Comparison of ENCODE assay signal across 19 mouse cellular contexts in the genomic region with DNA sequence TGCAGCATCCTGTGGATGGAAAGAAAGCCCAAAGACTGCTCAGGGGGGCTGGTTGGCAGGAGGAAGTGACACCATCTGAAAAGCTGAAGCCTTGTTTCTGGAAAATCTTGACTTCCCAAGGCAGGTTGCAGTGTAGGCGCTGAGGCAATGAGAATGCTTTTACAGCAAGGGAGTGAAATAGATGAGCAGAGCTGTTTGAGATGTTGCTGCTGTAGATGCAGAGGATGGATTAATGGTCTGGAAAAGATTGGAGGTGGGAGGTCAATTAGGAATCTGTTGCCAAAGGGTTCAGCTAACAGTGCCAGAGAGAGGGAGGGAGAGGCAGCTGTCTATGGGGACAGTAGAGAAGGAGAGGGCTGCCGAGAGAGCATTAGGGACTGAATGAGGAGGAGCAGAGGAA. TPM values are rescaled to one million over a fixed set of nuclear protein-coding genes. Genes with fewer than 3 reads are reported as not detected.
A peak's percentile ranks its signal among the peaks of the same experiment; 100 is the strongest.
DNase-seq lines count a peak whose midpoint lies in the region; ATAC-seq and TF ChIP-seq lines count a peak whose summit lies in the region.
"Had no signal": no experiment of that assay in that cellular context is flagged by ENCODE, and none has a peak within 500 bp of the region (broad histone marks: within the 10 kb centered on the region; RNA-seq: fewer than 3 reads in every experiment).

No protein-coding gene starts in this region.

- in situ Hi-C loops in Patski (cut with MboI; ENCODE audit: low pct_unique_long_range_greater_than_20kb): no loop called here

- 0 out of 2 replicates have a peak, but pooled peaks cover 5% of the 10 kb centered on the region for H3K4me1 ChIP-seq in kidney, embryonic 16.5 days (ENCODE audit: insufficient read depth, low read length)
- H3K4me1 ChIP-seq in hindbrain, postnatal 0 days (ENCODE audit: insufficient read depth, low read length): peaks cover 5% of the 10 kb centered on the region; the same call in 1 of the 2 replicates
- H3K4me1 ChIP-seq: limb, embryonic 15.5 days had no signal

- H3K4me2 ChIP-seq in kidney, embryonic 16.5 days (replicated peaks; ENCODE audit: low read depth, low read length): no peak overlapping the region
- no peak overlapping the region for H3K4me2 ChIP-seq in hindbrain, postnatal 0 days (ENCODE audit: low read depth, low read length)
- H3K4me2 ChIP-seq: forebrain, embryonic 15.5 days; limb, embryonic 15.5 days; midbrain, embryonic 11.5 days had no signal

- POLR2A ChIA-PET in Patski (lab: Charles Lee): interaction anchor here (0.5 kb wide), 1 partner anchor 82 kb away, joined by 3 read pairs; no protein-coding TSS in a partner anchor

- H3K9ac ChIP-seq in kidney, embryonic 16.5 days (replicated peaks; ENCODE audit: low read length): no peak overlapping the region
- no peak overlapping the region for H3K9ac ChIP-seq in hindbrain, postnatal 0 days (replicated peaks; ENCODE audit: low read length)
- H3K9ac ChIP-seq: forebrain, embryonic 15.5 days; limb, embryonic 15.5 days had no signal

- no peaks in the 10 kb centered on the region for H3K9me3 ChIP-seq in kidney, embryonic 16.5 days (ENCODE audit: low read length)
- no peaks in the 10 kb centered on the region for H3K9me3 ChIP-seq in hindbrain, postnatal 0 days (ENCODE audit: low read length)
- H3K9me3 ChIP-seq: forebrain, embryonic 15.5 days; limb, embryonic 15.5 days had no signal

- H3K27me3 ChIP-seq in kidney, embryonic 16.5 days (ENCODE audit: insufficient read depth, low read length): no peaks in the 10 kb centered on the region; the same call in 1 of the 2 replicates
- no peaks in the 10 kb centered on the region for H3K27me3 ChIP-seq in Patski
- H3K27me3 ChIP-seq in hindbrain, postnatal 0 days (ENCODE audit: insufficient read depth, low read length): no peaks in the 10 kb centered on the region
- H3K27me3 ChIP-seq: forebrain, embryonic 15.5 days; limb, embryonic 15.5 days had no signal

- no peak overlapping the region for H3K4me3 ChIP-seq in kidney, embryonic 16.5 days (ENCODE audit: low read length)
- H3K4me3 ChIP-seq in hindbrain, postnatal 0 days (ENCODE audit: low read length): no peak overlapping the region
- H3K4me3 ChIP-seq: forebrain, embryonic 15.5 days; gastrocnemius, adult 2 months; heart, adult 2 months; limb, embryonic 15.5 days had no signal

- 33% methylated on average over 2 of the region's 2 CpGs for WGBS in kidney, embryonic 16.5 days
- 48% methylated on average over 2 of the region's 2 CpGs for WGBS in hindbrain, postnatal 0 days

- DNase-seq in kidney, postnatal 25 days: no peak
- no peak for DNase-seq in Patski (ENCODE audit: low read depth, low spot score)
- DNase-seq in brain, adult 2 months (ENCODE audit: low read depth, low spot score): peak; percentile 57
- peak; percentile 33 for DNase-seq in hindbrain, postnatal 0 days (ENCODE audit: low spot score)
- DNase-seq in adrenal gland, adult 8-10 months: no peak
- DNase-seq in right cerebral cortex, adult 2 months (ENCODE audit: low spot score in 2 of 2): no peak
- DNase-seq: cerebellum, postnatal 25 days; gastrocnemius, adult 2 months; heart, adult 2 months; kidney, adult 2 months; layer of hippocampus, adult 9-11 months; lung, adult 18-20 months; lung, postnatal 36 days; thymus, postnatal 4 days had no signal

- no peak overlapping the region for H3K27ac ChIP-seq in kidney, embryonic 16.5 days (ENCODE audit: low read length)
- H3K27ac ChIP-seq in hindbrain, postnatal 0 days: no peak overlapping the region
- H3K27ac ChIP-seq: forebrain, embryonic 15.5 days; gastrocnemius, adult 2 months; heart, adult 2 months; limb, embryonic 15.5 days had no signal

- TF ChIP-seq CTCF in Patski (IDR thresholded peaks at IDR 0.05): no peak
- no peak for TF ChIP-seq CTCF in hindbrain, postnatal 0 days (IDR thresholded peaks at IDR 0.05; ENCODE audit: low read depth)

- CTCF ChIA-PET in Patski (lab: Charles Lee): interaction anchor here (1.1 kb wide), 1 partner anchor 48 kb away, joined by 4 read pairs; no protein-coding TSS in a partner anchor

- no peaks in the 10 kb centered on the region for H3K36me3 ChIP-seq in kidney, embryonic 16.5 days (ENCODE audit: insufficient read depth, low read length)
- H3K36me3 ChIP-seq in hindbrain, postnatal 0 days (ENCODE audit: insufficient read depth, low read length): no peaks in the 10 kb centered on the region
- H3K36me3 ChIP-seq: forebrain, embryonic 15.5 days; limb, embryonic 15.5 days had no signal

- ATAC-seq in kidney, embryonic 16.5 days (ENCODE audit: low FRiP score, low TSS enrichment): peak; percentile 80
- peak; percentile 22 for ATAC-seq in Patski
- ATAC-seq in hindbrain, postnatal 0 days: peak; percentile 43; the same call in 1 of the 2 replicates
- no peak for ATAC-seq in activated CD4-positive, CD25-positive, alpha-beta regulatory T cell, adult 4 months
- ATAC-seq: forebrain, embryonic 15.5 days had no signal

RNA-seq across cellular contexts. Expression of a gene that starts 37.1 kb away (rescaled TPM):
- polyA plus RNA-seq in kidney, embryonic 16.5 days (2015; fragmentation: Nextera tagmentation; extraction: Ambion mirVana): 0.04 and 0.18 TPM in 2 replicates
- polyA plus RNA-seq in Patski (2021): 0.04 TPM
- total RNA-seq in hindbrain, postnatal 0 days (2014; rRNA removed): 2.0 and 2.7 TPM in 2 replicates
- polyA plus RNA-seq in hindbrain, postnatal 0 days (2015; fragmentation: Nextera tagmentation; extraction: Ambion mirVana): 2.5 and 3.1 TPM in 2 replicates
- 1 to 10 TPM in 3 of 4 experiments, under 1 TPM in 1; 0.38 to 1.4 (median 1.2) TPM for total RNA-seq in adrenal gland, adult 8-10 months (2022)
- polyA plus RNA-seq in activated CD4-positive, CD25-positive, alpha-beta regulatory T cell, adult 4 months (2017; shearing (Covaris generic)): not detected

Comparison
In these comparisons a context has a peak if more than half of its experiments do, and no peak if none do; other contexts are left out.
1. DNase-seq: peak in brain, adult 2 months (single experiment) and hindbrain, postnatal 0 days (single experiment); none in kidney, postnatal 25 days (0 of 2), Patski (single experiment), adrenal gland, adult 8-10 months (single experiment) and right cerebral cortex, adult 2 months (0 of 2).